Mouse (Mus musculus) neural tube, embryonic 12.5 days (tissue): ENCODE measurements at regions not wholly inside any gene's neighbourhood (a gene's known extent, or its start where the extent isn't known, plus 50 kb on each side); places are given as distances from the start of the nearest gene placed in this dataset.

ENCODE experiments used
- ATAC-seq: fragments of 200-750 bp; cut with Nextera tagmentation; 2 replicates; pipeline ENCODE4 v1.8.0; 2017; ENCODE audit warnings: low read depth, mild to moderate bottlenecking, moderate TSS enrichment, moderate library complexity; ENCODE audit not compliant: low FRiP score
- H3K27ac ChIP-seq: fragments of 300-500 bp; sonication (generic); 2 replicates; pipeline ENCODE4 v1.5.1; 2016
- H3K27me3 ChIP-seq: fragments of 300-500 bp; sonication (generic); replicated peaks from 2 replicates; pipeline ENCODE4 v1.6.1; 2016; ENCODE audit warnings: mild to moderate bottlenecking
- H3K36me3 ChIP-seq: fragments of 300-500 bp; sonication (generic); 2 replicates; pipeline ENCODE4 v1.6.1; 2016; ENCODE audit warnings: mild to moderate bottlenecking
- H3K4me1 ChIP-seq: fragments of 300-500 bp; sonication (generic); 2 replicates; pipeline ENCODE4 v1.6.1; 2016
- H3K4me2 ChIP-seq: fragments of 300-500 bp; sonication (generic); replicated peaks from 2 replicates; pipeline ENCODE4 v1.6.1; 2016; ENCODE audit warnings: mild to moderate bottlenecking
- H3K4me3 ChIP-seq: fragments of 300-500 bp; sonication (generic); 2 replicates; pipeline ENCODE4 v1.5.1; 2016
- H3K9ac ChIP-seq: fragments of 300-500 bp; sonication (generic); 2 replicates; pipeline ENCODE4 v1.6.1; 2016; ENCODE audit warnings: mild to moderate bottlenecking
- H3K9me3 ChIP-seq: fragments of 300-500 bp; sonication (generic); 2 replicates; pipeline ENCODE4 v1.6.1; 2016; ENCODE audit warnings: mild to moderate bottlenecking
- WGBS: fragments of 180-500 bp; shearing (Covaris S2); methylation state at CpG from one replicate; pipeline ENCODE4 v1.1.7; 2016; 5-methylcytosine and 5-hydroxymethylcytosine counted together

- Histone ChIP-seq H3K27me3 (no peaks in the 10 kb centered on the region), H3K4me1 (0 out of 2 replicates have a peak, but pooled peaks cover 2% of the 10 kb centered on the region), H3K36me3 (no peaks in the 10 kb centered on the region), H3K9me3 (peaks cover 7% of the 10 kb centered on the region; the same call in 1 of the 2 replicates), H3K4me2 (no peak overlapping the region), H3K9ac (no peak overlapping the region), H3K27ac (no peak overlapping the region), H3K4me3 (no peak overlapping the region)
- WGBS = 76% methylated on average over 9 of the region's 9 CpGs
- ATAC-seq = no peak
These were observed 60.3 kb upstream of the Wnt4 start for GRCm38 (mm10) chr4:137216908-137217497.

GRCm38 (mm10) chr4:137214573-137214972 is 62.7 kb upstream of the Wnt4 start:
- no peak for ATAC-seq
- 0 out of 2 replicates have a peak, but pooled peaks cover 8% of the 10 kb centered on the region for H3K4me1 ChIP-seq
- H3K9me3 ChIP-seq = no peaks in the 10 kb centered on the region
- H3K36me3 ChIP-seq = no peaks in the 10 kb centered on the region
- H3K9ac ChIP-seq = no peak overlapping the region
- 85% methylated on average over 8 of the region's 8 CpGs for WGBS
- H3K4me3 ChIP-seq = no peak overlapping the region
- H3K27me3 ChIP-seq = no peaks in the 10 kb centered on the region
- no peak overlapping the region for H3K4me2 ChIP-seq
- no peak overlapping the region for H3K27ac ChIP-seq

- H3K9ac ChIP-seq = no peak overlapping the region
- 79% methylated on average over 9 of the region's 9 CpGs for WGBS
- 0 out of 2 replicates have a peak, but pooled peaks cover 8% of the 10 kb centered on the region for H3K4me1 ChIP-seq
- no peaks in the 10 kb centered on the region for H3K9me3 ChIP-seq
- H3K36me3 ChIP-seq = no peaks in the 10 kb centered on the region
- no peak overlapping the region for H3K27ac ChIP-seq
- H3K27me3 ChIP-seq = no peaks in the 10 kb centered on the region
- no peak for ATAC-seq
- no peak overlapping the region for H3K4me3 ChIP-seq
- no peak overlapping the region for H3K4me2 ChIP-seq
These were observed 64.4 kb upstream of the Wnt4 start for GRCm38 (mm10) chr4:137212846-137213245.

GRCm38 (mm10) chr4:137212106-137212505 is 65.2 kb upstream of the Wnt4 start:
- H3K9me3 ChIP-seq = no peaks in the 10 kb centered on the region
- WGBS = 58% methylated on average over 14 of the region's 14 CpGs
- 0 out of 2 replicates have a peak, but pooled peaks cover 8% of the 10 kb centered on the region for H3K4me1 ChIP-seq
- H3K9ac ChIP-seq = no peak overlapping the region
- no peak overlapping the region for H3K27ac ChIP-seq
- no peak overlapping the region for H3K4me3 ChIP-seq
- no peaks in the 10 kb centered on the region for H3K36me3 ChIP-seq
- no peak for ATAC-seq
- no peaks in the 10 kb centered on the region for H3K27me3 ChIP-seq
- no peak overlapping the region for H3K4me2 ChIP-seq

GRCm38 (mm10) chr4:137211288-137211687 is 66.0 kb upstream of the Wnt4 start:
- H3K36me3 ChIP-seq = no peaks in the 10 kb centered on the region
- no peak for ATAC-seq
- no peaks in the 10 kb centered on the region for H3K9me3 ChIP-seq
- no peak overlapping the region for H3K4me3 ChIP-seq
- 80% methylated on average over 4 of the region's 4 CpGs for WGBS
- no peak overlapping the region for H3K9ac ChIP-seq
- no peak overlapping the region for H3K27ac ChIP-seq
- H3K4me1 ChIP-seq = 0 out of 2 replicates have a peak, but pooled peaks cover 8% of the 10 kb centered on the region
- no peaks in the 10 kb centered on the region for H3K27me3 ChIP-seq
- no peak overlapping the region for H3K4me2 ChIP-seq

- no peaks in the 10 kb centered on the region for H3K9me3 ChIP-seq
- no peaks in the 10 kb centered on the region for H3K36me3 ChIP-seq
- whole genome bisulfite sequencing = 86% methylated on average over 4 of the region's 4 CpGs
- H3K4me3 ChIP-seq = no peak overlapping the region
- no peak overlapping the region for H3K9ac ChIP-seq
- no peaks in the 10 kb centered on the region for H3K27me3 ChIP-seq
- no peak overlapping the region for H3K4me2 ChIP-seq
- H3K4me1 ChIP-seq = 0 out of 2 replicates have a peak, but pooled peaks cover 8% of the 10 kb centered on the region
- H3K27ac ChIP-seq = no peak overlapping the region
- ATAC-seq = no peak
These were observed 66.8 kb upstream of the Wnt4 start for GRCm38 (mm10) chr4:137210525-137210924.

GRCm38 (mm10) chr4:137200968-137201367 is 76.3 kb upstream of the Wnt4 start:
- Histone ChIP-seq H3K27me3 (peaks cover 3% of the 10 kb centered on the region; the same call in 1 of the 2 replicates), H3K27ac (no peak overlapping the region), H3K4me1 (no peaks in the 10 kb centered on the region; the same call in 1 of the 2 replicates), H3K9me3 (no peaks in the 10 kb centered on the region), H3K4me2 (no peak overlapping the region), H3K36me3 (no peaks in the 10 kb centered on the region), H3K9ac (no peak overlapping the region), H3K4me3 (no peak overlapping the region)
- no peak for ATAC-seq
- WGBS = 84% methylated on average over 7 of the region's 7 CpGs

- Histone ChIP-seq H3K4me3 (no peak overlapping the region), H3K27ac (no peak overlapping the region), H3K9ac (no peak overlapping the region), H3K4me1 (no peaks in the 10 kb centered on the region; the same call in 1 of the 2 replicates), H3K4me2 (no peak overlapping the region), H3K36me3 (no peaks in the 10 kb centered on the region), H3K9me3 (no peaks in the 10 kb centered on the region), H3K27me3 (peaks cover 4% of the 10 kb centered on the region; the same call in 1 of the 2 replicates)
- WGBS = 46% methylated on average over 9 of the region's 9 CpGs
- no peak for ATAC-seq
These were observed 76.9 kb upstream of the Wnt4 start for GRCm38 (mm10) chr4:137200426-137200825.

GRCm38 (mm10) chr4:137196491-137196974 is 80.8 kb upstream of the Wnt4 start:
- Histone ChIP-seq H3K36me3 (no peaks in the 10 kb centered on the region), H3K9me3 (no peaks in the 10 kb centered on the region), H3K4me3 (no peak overlapping the region), H3K4me1 (no peaks in the 10 kb centered on the region; the same call in 1 of the 2 replicates), H3K27ac (no peak overlapping the region), H3K4me2 (no peak overlapping the region), H3K9ac (no peak overlapping the region), H3K27me3 (peaks cover 6% of the 10 kb centered on the region; the same call in 1 of the 2 replicates)
- WGBS = 41% methylated on average over 5 of the region's 5 CpGs
- ATAC-seq = no peak

- Histone ChIP-seq H3K9me3 (no peaks in the 10 kb centered on the region), H3K9ac (no peak overlapping the region), H3K4me2 (no peak overlapping the region), H3K36me3 (no peaks in the 10 kb centered on the region), H3K27ac (no peak overlapping the region), H3K4me3 (no peak overlapping the region), H3K27me3 (0 out of 2 replicates have a peak, but pooled peaks cover 3% of the 10 kb centered on the region), H3K4me1 (no peaks in the 10 kb centered on the region)
- 89% methylated on average over 11 of the region's 11 CpGs for WGBS
- ATAC-seq = no peak
These were observed 83.2 kb upstream of the Wnt4 start for GRCm38 (mm10) chr4:137194106-137194505.

GRCm38 (mm10) chr4:137190625-137191024 is 86.7 kb upstream of the Wnt4 start:
- no peak for ATAC-seq
- 60% methylated on average over 10 of the region's 10 CpGs for WGBS
- no peak overlapping the region for H3K9ac ChIP-seq
- H3K4me3 ChIP-seq = no peak overlapping the region
- no peaks in the 10 kb centered on the region for H3K9me3 ChIP-seq
- no peaks in the 10 kb centered on the region for H3K4me1 ChIP-seq
- H3K27me3 ChIP-seq = 0 out of 2 replicates have a peak, but pooled peaks cover 3% of the 10 kb centered on the region
- no peak overlapping the region for H3K27ac ChIP-seq
- H3K4me2 ChIP-seq = no peak overlapping the region
- H3K36me3 ChIP-seq = no peaks in the 10 kb centered on the region

- no peak for ATAC-seq
- H3K27ac ChIP-seq = no peak overlapping the region
- H3K4me3 ChIP-seq = no peak overlapping the region
- H3K36me3 ChIP-seq = no peaks in the 10 kb centered on the region
- WGBS = 90% methylated on average over 4 of the region's 4 CpGs
- no peak overlapping the region for H3K4me2 ChIP-seq
- no peaks in the 10 kb centered on the region for H3K9me3 ChIP-seq
- H3K9ac ChIP-seq = no peak overlapping the region
- H3K4me1 ChIP-seq = peaks cover 1% of the 10 kb centered on the region; the same call in 1 of the 2 replicates
- no peaks in the 10 kb centered on the region for H3K27me3 ChIP-seq
These were observed 87.5 kb upstream of the Wnt4 start for GRCm38 (mm10) chr4:137189801-137190200.

- Histone ChIP-seq H3K27ac (no peak overlapping the region), H3K4me1 (peaks cover 7% of the 10 kb centered on the region), H3K36me3 (no peaks in the 10 kb centered on the region), H3K4me3 (no peak overlapping the region), H3K9ac (no peak overlapping the region), H3K27me3 (no peaks in the 10 kb centered on the region), H3K9me3 (no peaks in the 10 kb centered on the region), H3K4me2 (no peak overlapping the region)
- no peak for ATAC-seq
- WGBS = 61% methylated on average over 6 of the region's 6 CpGs
These were observed 88.2 kb upstream of the Wnt4 start for GRCm38 (mm10) chr4:137189058-137189457.
